Mouse (Mus musculus) heart, embryonic 11.5 days (tissue): ENCODE results near the gene Il16. TPM values are rescaled to one million over a fixed set of nuclear protein-coding genes. Genes with fewer than 3 reads are reported as not detected.

Experiments
- ATAC-seq: fragments of 200-750 bp; cut with Nextera tagmentation; replicated peaks from 2 replicates; pipeline ENCODE4 v1.8.0; 2017; ENCODE audit warnings: moderate library complexity; ENCODE audit not compliant: insufficient number of reproducible peaks, low FRiP score, low TSS enrichment
- H3K27ac ChIP-seq: fragments of 300-500 bp; sonication (generic); 2 replicates; pipeline ENCODE4 v1.5.1; 2014; ENCODE audit warnings: mild to moderate bottlenecking, low read depth, low read length
- H3K27me3 ChIP-seq: fragments of 300-500 bp; sonication (generic); 2 replicates; pipeline ENCODE4 v1.6.1; 2014; ENCODE audit warnings: mild to moderate bottlenecking, low read length, mixed read lengths; ENCODE audit not compliant: control insufficient read depth, insufficient read depth
- H3K36me3 ChIP-seq: fragments of 300-500 bp; sonication (generic); 2 replicates; pipeline ENCODE4 v1.6.1; 2014; ENCODE audit warnings: mild to moderate bottlenecking, low read length, moderate library complexity, mixed read lengths; ENCODE audit not compliant: control insufficient read depth, insufficient read depth
- H3K4me1 ChIP-seq: fragments of 300-500 bp; sonication (generic); 2 replicates; pipeline ENCODE4 v1.6.1; 2014; ENCODE audit warnings: low read length; ENCODE audit not compliant: control insufficient read depth, insufficient read depth
- H3K4me2 ChIP-seq: fragments of 300-500 bp; sonication (generic); 2 replicates; pipeline ENCODE4 v1.6.1; 2014; ENCODE audit warnings: mild to moderate bottlenecking, moderate library complexity
- H3K4me3 ChIP-seq: fragments of 300-500 bp; sonication (generic); 2 replicates; pipeline ENCODE4 v1.5.1; 2014; ENCODE audit warnings: low read depth, low read length
- H3K9ac ChIP-seq: fragments of 300-500 bp; sonication (generic); 2 replicates; pipeline ENCODE4 v1.6.1; 2014; ENCODE audit warnings: mild to moderate bottlenecking, low read depth, low read length, moderate library complexity
- H3K9me3 ChIP-seq: fragments of 300-500 bp; sonication (generic); replicated peaks from 2 replicates; pipeline ENCODE4 v1.6.1; 2016; ENCODE audit warnings: low read length; ENCODE audit not compliant: control insufficient read depth
- WGBS: fragments of 180-500 bp; shearing (Covaris S2); extraction: QIAGEN DNeasy Blood & Tissue Kit; methylation state at CpG from one replicate; pipeline ENCODE4 v1.1.7; 2014; ENCODE audit not compliant: insufficient replicate concordance; 5-methylcytosine and 5-hydroxymethylcytosine counted together
- polyA plus RNA-seq: library from polyadenylated mRNA; unstranded; fragments of >200 nt; fragmentation: Nextera tagmentation; extraction: Ambion mirVana; gene quantifications from 2 replicates; pipeline ENCODE4 v1.2.1, GENCODE M21; 2014

The Il16 gene
- polyA plus RNA-seq, 1 experiment from 2014 or later = 2.1 TPM

DNA sequence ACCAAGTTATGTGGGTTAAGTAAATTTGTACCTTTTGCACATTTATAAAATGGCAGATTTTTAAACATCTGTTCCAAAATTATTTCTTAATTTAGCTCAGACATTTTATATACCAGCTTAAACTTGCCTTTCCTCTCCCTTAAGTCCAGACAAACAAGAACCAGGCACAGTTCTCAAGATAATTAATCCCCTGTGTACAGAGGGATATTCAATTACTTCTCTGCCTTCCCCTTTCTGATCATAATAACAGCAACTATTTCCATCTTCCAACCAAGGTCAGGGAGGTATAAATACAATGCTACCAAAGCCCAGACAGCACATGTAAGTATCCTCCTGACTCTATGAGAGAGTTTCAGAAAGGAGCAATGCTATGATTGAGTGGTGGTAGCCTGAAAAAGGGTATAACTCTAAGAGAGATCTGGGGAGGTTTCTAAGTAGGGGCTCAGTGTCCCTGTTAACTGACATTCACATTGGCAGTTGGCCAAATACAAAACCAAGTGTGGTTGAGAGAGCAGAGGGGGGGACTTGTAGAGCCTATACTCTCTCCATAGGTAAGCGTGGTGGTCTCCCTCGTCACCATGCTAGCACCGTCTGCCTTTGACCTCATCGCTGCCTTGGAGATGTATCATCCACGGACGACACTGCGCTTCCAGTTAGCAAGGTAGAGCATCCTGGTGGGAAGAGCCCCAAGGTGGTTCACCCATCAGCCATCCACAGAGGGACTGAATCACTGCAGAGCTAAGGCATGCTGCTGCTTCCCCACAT, 141.2 kb downstream of the Il16 start:
- Histone ChIP-seq H3K4me3 (no peak overlapping the region), H3K4me2 (no peak overlapping the region), H3K9ac (no peak overlapping the region), H3K27me3 (no peaks in the 10 kb centered on the region; the same call in 1 of the 2 replicates), H3K4me1 (no peaks in the 10 kb centered on the region), H3K27ac (no peak overlapping the region), H3K36me3 (no peaks in the 10 kb centered on the region), H3K9me3 (no peaks in the 10 kb centered on the region)
- WGBS = 85% methylated on average over 7 of the region's 7 CpGs
- no peak for ATAC-seq

DNA sequence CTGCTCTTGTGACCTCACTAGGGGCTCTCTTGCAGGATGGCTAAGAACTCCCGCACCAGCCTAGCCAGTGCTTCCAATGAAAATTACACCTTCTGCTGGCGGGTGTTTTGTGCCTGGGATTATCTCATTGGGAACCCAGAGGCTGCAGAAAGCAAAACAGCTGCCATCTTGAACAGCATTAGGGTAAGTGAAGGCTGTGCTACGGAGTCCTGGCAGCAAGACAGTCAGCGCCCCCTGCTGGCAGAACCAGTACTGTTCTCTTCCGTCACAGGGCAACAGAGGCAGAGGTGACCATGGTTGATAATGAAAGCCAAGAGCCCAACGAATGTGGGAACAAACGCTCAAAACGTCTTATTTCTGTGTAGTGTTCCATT, 145.6 kb downstream of the Il16 start:
- Histone ChIP-seq H3K4me3 (no peak overlapping the region), H3K9me3 (no peaks in the 10 kb centered on the region), H3K27me3 (no peaks in the 10 kb centered on the region; the same call in 1 of the 2 replicates), H3K36me3 (no peaks in the 10 kb centered on the region), H3K4me2 (no peak overlapping the region), H3K4me1 (no peaks in the 10 kb centered on the region), H3K9ac (no peak overlapping the region), H3K27ac (no peak overlapping the region)
- WGBS = 54% methylated on average over 8 of the region's 8 CpGs
- ATAC-seq = no peak

DNA sequence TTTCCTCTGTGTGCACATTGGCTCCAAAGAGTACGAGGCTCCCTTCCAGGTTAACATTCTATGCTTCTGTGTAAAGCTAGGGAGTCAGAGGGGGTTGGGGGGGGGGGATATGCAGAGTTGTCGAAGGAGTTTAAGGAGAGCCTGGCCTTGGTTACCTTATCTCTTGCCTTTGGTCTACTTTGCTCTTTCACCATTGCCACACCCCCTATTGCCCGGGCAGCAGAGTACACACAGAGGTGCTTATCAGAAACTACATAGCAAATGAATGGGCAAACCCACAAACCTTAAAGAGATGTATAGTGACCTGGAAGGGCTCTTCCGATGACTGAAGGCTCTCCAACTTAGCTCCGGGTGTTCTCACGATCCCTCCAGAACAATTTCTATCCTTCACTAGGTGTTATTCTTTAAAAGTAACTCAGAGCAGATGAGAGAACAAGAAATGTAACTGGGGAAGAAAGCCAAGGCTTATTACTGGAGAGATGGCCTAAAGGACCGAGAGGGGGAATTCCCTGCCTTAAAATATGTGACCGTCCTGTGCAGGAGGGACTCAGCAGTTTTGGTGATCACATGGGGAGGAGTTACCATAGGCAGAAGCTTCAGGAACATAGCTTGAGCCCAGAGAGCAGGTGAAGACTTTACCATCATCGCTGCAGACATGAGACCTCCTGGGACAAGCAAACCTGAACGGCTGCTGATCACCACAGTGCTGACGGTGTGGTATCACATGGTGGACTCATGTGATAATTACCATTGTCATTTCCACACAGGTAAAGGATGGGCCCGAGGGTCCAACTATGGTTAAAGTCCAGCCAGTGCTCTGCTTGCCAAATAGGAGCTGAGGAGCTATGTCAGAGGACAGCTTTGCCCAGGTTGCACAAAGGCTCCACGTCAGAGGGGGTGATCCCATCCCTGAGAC, 146.3 kb downstream of the Il16 start:
- ATAC-seq = no peak
- 69% methylated on average over 13 of the region's 13 CpGs for WGBS
- H3K9me3 ChIP-seq = no peaks in the 10 kb centered on the region
- H3K4me3 ChIP-seq = no peak overlapping the region
- H3K27ac ChIP-seq = no peak overlapping the region
- no peaks in the 10 kb centered on the region; the same call in 1 of the 2 replicates for H3K27me3 ChIP-seq
- H3K9ac ChIP-seq = no peak overlapping the region
- no peaks in the 10 kb centered on the region for H3K4me1 ChIP-seq
- H3K36me3 ChIP-seq = no peaks in the 10 kb centered on the region
- H3K4me2 ChIP-seq = no peak overlapping the region

DNA sequence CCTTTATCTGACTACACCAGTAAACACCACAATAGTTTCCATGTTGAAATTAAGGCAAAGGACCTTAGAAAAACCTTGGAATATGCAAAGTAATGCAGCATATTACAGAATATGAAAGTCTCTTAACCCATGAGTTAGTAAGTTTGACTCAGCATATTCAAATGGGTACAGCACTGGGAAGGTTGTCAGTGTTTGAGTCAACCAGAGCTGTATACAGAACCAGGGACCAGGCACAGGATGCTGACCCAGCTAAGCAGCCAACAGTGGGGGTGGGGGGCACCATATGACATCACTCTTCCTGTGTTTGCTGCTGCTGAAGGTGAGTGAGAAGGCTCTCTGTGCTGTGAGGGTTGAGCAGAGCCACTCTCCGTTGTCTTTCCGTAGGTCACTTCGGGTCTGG, 148.5 kb downstream of the Il16 start:
- no peaks in the 10 kb centered on the region for H3K9me3 ChIP-seq
- no peaks in the 10 kb centered on the region for H3K27me3 ChIP-seq
- H3K27ac ChIP-seq = no peak overlapping the region
- H3K9ac ChIP-seq = no peak overlapping the region
- no peak overlapping the region for H3K4me2 ChIP-seq
- no peak for ATAC-seq
- H3K4me3 ChIP-seq = no peak overlapping the region
- no peaks in the 10 kb centered on the region for H3K36me3 ChIP-seq
- no peaks in the 10 kb centered on the region for H3K4me1 ChIP-seq
- WGBS = 69% methylated on average over 3 of the region's 3 CpGs

DNA sequence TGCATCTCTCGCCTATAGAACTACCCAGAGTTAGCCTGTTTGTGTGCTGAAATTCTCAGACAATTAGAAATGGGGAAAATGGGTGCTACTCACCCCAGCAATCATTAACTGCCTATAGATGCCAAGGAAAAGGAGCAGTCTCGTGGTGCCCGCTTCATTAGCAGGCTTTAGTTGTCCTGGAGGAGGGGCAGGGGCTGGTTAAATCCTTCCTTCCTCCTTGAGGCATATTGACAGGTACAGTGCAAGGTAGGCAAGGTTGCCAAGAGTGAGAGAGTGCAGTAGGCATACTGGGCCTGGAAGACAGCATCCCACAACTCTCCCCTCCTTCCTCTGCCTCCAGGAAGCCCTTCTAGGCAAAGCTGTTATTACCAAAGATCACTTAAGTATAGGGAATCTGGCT, 151.5 kb downstream of the Il16 start:
- 68% methylated on average over 3 of the region's 3 CpGs for WGBS
- Histone ChIP-seq H3K9me3 (no peaks in the 10 kb centered on the region), H3K9ac (no peak overlapping the region), H3K4me1 (no peaks in the 10 kb centered on the region), H3K4me2 (no peak overlapping the region), H3K27me3 (no peaks in the 10 kb centered on the region), H3K27ac (no peak overlapping the region), H3K4me3 (no peak overlapping the region), H3K36me3 (no peaks in the 10 kb centered on the region)
- ATAC-seq = no peak

Other genes starting within 250 kb of the Il16 start
- gene Tmc3, start 160.8 kb downstream of the Il16 start, polyA plus RNA-seq = 0.13 and 0.21 TPM in 2 replicates
- gene Stard5, start 113.8 kb downstream of the Il16 start, polyA plus RNA-seq = 30.0 and 33.5 TPM in 2 replicates
- 3.6 and 5.2 TPM in 2 replicates for gene Cfap161, start 49.2 kb upstream of the Il16 start, polyA plus RNA-seq
- 13.9 and 14.9 TPM in 2 replicates for gene Tlnrd1, start 138.6 kb upstream of the Il16 start, polyA plus RNA-seq
- gene Mesd, start 138.7 kb upstream of the Il16 start, polyA plus RNA-seq = 73.4 and 87.5 TPM in 2 replicates